Mouse (Mus musculus): ENCODE measurements around the gene Adam1b. TPM values are rescaled to one million over a fixed set of nuclear protein-coding genes. Genes with fewer than 3 reads are reported as not detected.

Adam1b gene
- polyA plus RNA-seq, 1 experiment from 2014 or later: 0.09 TPM

GRCm38 (mm10) chr5:121452026-121452869, 51.0 kb downstream of the Adam1b start, which contains the start of gene Erp29:
TSS of gene Erp29 (minus strand) at chr5:121452506.
- H3K9ac ChIP-seq: peak within 1 kb of the TSS; percentile 97
- ATAC-seq (replicated peaks): peak; percentile 95
- H3K27ac ChIP-seq: peak within 1 kb of the TSS; percentile 98
- H3K27me3 ChIP-seq (replicated peaks): no peaks in the 10 kb centered on the region
- H3K9me3 ChIP-seq: no peaks in the 10 kb centered on the region
- H3K4me3 ChIP-seq: peak within 1 kb of the TSS; percentile 96
- peaks cover 31% of the 10 kb centered on the region for H3K4me1 ChIP-seq
- WGBS: under 1% methylated on average over 83 of the region's 97 CpGs
- peak within 1 kb of the TSS; percentile 64 for H3K4me2 ChIP-seq
- peaks cover 18% of the 10 kb centered on the region for H3K36me3 ChIP-seq (replicated peaks)

- Histone ChIP-seq H3K27ac (peak within 1 kb of the TSS; percentile 98), H3K4me2 (peak within 1 kb of the TSS; percentile 64), H3K4me3 (peak within 1 kb of the TSS; percentile 96), H3K9ac (peak within 1 kb of the TSS; percentile 97), H3K4me1 (peaks cover 31% of the 10 kb centered on the region), H3K27me3 (replicated peaks) (no peaks in the 10 kb centered on the region), H3K36me3 (replicated peaks) (peaks cover 22% of the 10 kb centered on the region), H3K9me3 (no peaks in the 10 kb centered on the region)
- under 1% methylated on average over 17 of the region's 17 CpGs for WGBS
- ATAC-seq (replicated peaks): 0 out of 2 replicates have a peak, but pooled peaks have one; percentile 21
Measured at GRCm38 (mm10) chr5:121451644-121452025, 51.6 kb downstream of the Adam1b start, which contains the start of gene Tmem116. TSS of gene Tmem116 (plus strand) at chr5:121451893.

- Histone ChIP-seq H3K27ac (peak overlapping the region; percentile 98), H3K9me3 (no peaks in the 10 kb centered on the region), H3K4me2 (peak overlapping the region; percentile 64), H3K9ac (peak overlapping the region; percentile 97), H3K27me3 (replicated peaks) (no peaks in the 10 kb centered on the region), H3K4me1 (peaks cover 31% of the 10 kb centered on the region), H3K36me3 (replicated peaks) (peaks cover 26% of the 10 kb centered on the region), H3K4me3 (peak overlapping the region; percentile 96)
- no peak for ATAC-seq (replicated peaks)
- 18% methylated on average over 8 of the region's 8 CpGs for WGBS
Measured at GRCm38 (mm10) chr5:121451203-121451602, 52.0 kb downstream of the Adam1b start.

- ATAC-seq (replicated peaks): no peak
- Histone ChIP-seq H3K27ac (no peak overlapping the region), H3K9ac (peak overlapping the region; percentile 21; the same call in 1 of the 2 replicates), H3K36me3 (replicated peaks) (peaks cover 29% of the 10 kb centered on the region), H3K4me2 (peak overlapping the region; percentile 64), H3K4me3 (peak overlapping the region; percentile 96; the same call in 1 of the 2 replicates), H3K27me3 (replicated peaks) (no peaks in the 10 kb centered on the region), H3K9me3 (no peaks in the 10 kb centered on the region), H3K4me1 (peaks cover 31% of the 10 kb centered on the region)
- 85% methylated on average over 9 of the region's 9 CpGs for WGBS
Measured at GRCm38 (mm10) chr5:121450476-121450875, 52.8 kb downstream of the Adam1b start.

Other genes with a start within 250 kb of the Adam1b start
- 144 and 150 TPM in 2 replicates for gene Trafd1, start 117.8 kb downstream of the Adam1b start, polyA plus RNA-seq (2015; fragmentation: Nextera tagmentation; extraction: Ambion mirVana)
- 53.2 and 56.6 TPM in 2 replicates for gene Naa25, start 105.5 kb downstream of the Adam1b start, polyA plus RNA-seq (2015; fragmentation: Nextera tagmentation; extraction: Ambion mirVana)
- gene Tmem116, start 51.5 kb downstream of the Adam1b start, polyA plus RNA-seq (2015; fragmentation: Nextera tagmentation; extraction: Ambion mirVana): 1.9 and 2.2 TPM in 2 replicates
- 167 and 195 TPM in 2 replicates for gene Erp29, start 50.9 kb downstream of the Adam1b start, polyA plus RNA-seq (2015; fragmentation: Nextera tagmentation; extraction: Ambion mirVana)
- gene Adam1a, start 42.0 kb upstream of the Adam1b start, polyA plus RNA-seq (2015; fragmentation: Nextera tagmentation; extraction: Ambion mirVana): 5.8 and 7.3 TPM in 2 replicates
- gene Gm42878, start 42.0 kb upstream of the Adam1b start, polyA plus RNA-seq (2015; fragmentation: Nextera tagmentation; extraction: Ambion mirVana): 0.47 TPM in 1 of 2 replicates, not detected in the other
- gene Mapkapk5, start 42.5 kb upstream of the Adam1b start, polyA plus RNA-seq (2015; fragmentation: Nextera tagmentation; extraction: Ambion mirVana): 67.5 and 67.7 TPM in 2 replicates
- gene Aldh2, start 90.4 kb upstream of the Adam1b start, polyA plus RNA-seq (2015; fragmentation: Nextera tagmentation; extraction: Ambion mirVana): 121 and 123 TPM in 2 replicates
- 1.7 and 1.8 TPM in 2 replicates for gene Acad12, start 115.5 kb upstream of the Adam1b start, polyA plus RNA-seq (2015; fragmentation: Nextera tagmentation; extraction: Ambion mirVana)
- 1.6 and 1.8 TPM in 2 replicates for gene Acad10, start 157.1 kb upstream of the Adam1b start, polyA plus RNA-seq (2015; fragmentation: Nextera tagmentation; extraction: Ambion mirVana)
- 48.2 and 50.9 TPM in 2 replicates for gene Brap, start 157.1 kb upstream of the Adam1b start, polyA plus RNA-seq (2015; fragmentation: Nextera tagmentation; extraction: Ambion mirVana)
- gene Atxn2, start 207.9 kb upstream of the Adam1b start, polyA plus RNA-seq (2015; fragmentation: Nextera tagmentation; extraction: Ambion mirVana): 107 and 111 TPM in 2 replicates

Data from midbrain, embryonic 15.5 days (tissue).